Mouse (Mus musculus): ENCODE measurements around the gene Rbmxl1.

The Rbmxl1 gene

DNA sequence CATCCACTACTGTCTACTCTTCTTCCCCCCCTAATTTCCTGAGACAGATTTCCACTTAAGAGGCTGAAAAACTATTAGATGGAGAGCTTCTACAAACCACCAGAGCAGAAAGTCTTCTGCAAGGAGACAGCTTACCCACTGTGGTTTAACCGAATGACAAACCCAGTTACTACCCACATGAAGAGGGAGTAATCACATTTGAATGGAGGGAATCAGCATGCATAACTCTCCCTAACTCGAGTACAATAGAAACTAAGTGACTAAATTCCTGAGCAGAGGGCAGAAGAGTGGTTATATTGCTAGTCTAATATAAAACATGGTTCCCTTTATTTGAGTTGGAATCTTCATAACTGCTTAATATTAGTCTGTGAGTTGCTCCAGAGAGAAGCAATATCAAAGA is 15.7 kb downstream of the Rbmxl1 start:
- no peak for DNase-seq (ENCODE audit: low spot score in 2 of 2)

GRCm38 (mm10) chr8:78489733-78490132 is 19.0 kb downstream of the Rbmxl1 start:
- DNase-seq (ENCODE audit: low spot score in 2 of 2): no peak

- DNase-seq (ENCODE audit: low spot score in 2 of 2): no peak
These were observed 31.5 kb downstream of the Rbmxl1 start for GRCm38 (mm10) chr8:78477051-78477829.

- no peak for DNase-seq (ENCODE audit: low spot score in 2 of 2)
These were observed 40.8 kb downstream of the Rbmxl1 start for GRCm38 (mm10) chr8:78467889-78468288.

GRCm38 (mm10) chr8:78463941-78464340 is 44.8 kb downstream of the Rbmxl1 start:
- DNase-seq (ENCODE audit: low spot score in 2 of 2): no peak

DNA sequence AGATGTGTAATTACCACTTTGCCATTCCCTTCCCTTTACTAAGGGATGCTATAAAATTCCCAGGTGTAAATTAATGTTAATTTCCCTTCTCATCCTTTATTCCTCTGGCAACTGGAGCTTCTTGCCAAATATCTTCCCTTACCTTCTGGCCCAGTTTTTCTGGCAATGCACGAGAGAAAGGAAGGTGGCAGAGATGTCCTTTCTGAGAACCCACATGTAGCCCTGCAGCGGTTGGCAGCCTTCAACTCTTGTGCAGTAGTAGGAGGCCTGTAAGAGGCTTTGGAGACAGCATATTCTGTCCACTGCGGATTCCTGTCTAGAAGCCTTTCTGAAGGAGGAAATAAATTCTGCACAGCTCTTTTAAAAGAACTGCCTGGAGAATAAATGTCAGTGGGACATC is 52.3 kb downstream of the Rbmxl1 start:
- no peak for DNase-seq (ENCODE audit: low spot score in 2 of 2)

All from frontal cortex, postnatal 14 days (tissue).